Mouse (Mus musculus): Measurements from ENCODE around the gene Col5a1.

DNA sequence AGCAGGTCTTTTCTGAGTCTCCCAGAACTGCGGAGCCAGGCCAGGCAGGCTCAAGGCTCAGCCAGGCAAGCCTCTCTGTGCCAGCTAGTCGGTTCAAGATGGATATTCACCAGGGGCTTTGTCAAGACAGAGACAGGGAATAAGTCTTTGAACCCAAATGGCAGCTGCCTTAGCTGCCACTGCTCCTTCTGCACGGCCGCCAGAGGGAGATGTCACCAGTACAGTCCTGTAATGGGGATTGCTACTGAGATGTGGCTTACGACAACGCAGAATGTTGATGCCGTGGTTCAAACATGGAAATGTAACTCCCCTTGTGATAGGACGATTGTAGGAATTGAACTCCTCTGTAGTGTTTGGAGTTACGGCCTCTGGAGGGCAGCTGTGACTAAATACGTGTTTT, 199.9 kb downstream of the Col5a1 start:
- no peak for TF ChIP-seq POLR2A (IDR thresholded peaks at IDR 0.05; ENCODE audit: borderline replicate concordance, insufficient read depth, low read length)
- no peak for TF ChIP-seq CTCF (IDR thresholded peaks at IDR 0.05; ENCODE audit: borderline replicate concordance, insufficient read depth, low read depth, low read length)

Measured in cerebellum, adult 2 months (tissue).